Mouse (Mus musculus): ENCODE measurements around the gene Fam162b. TPM values are rescaled to one million over a fixed set of nuclear protein-coding genes. Genes with fewer than 3 reads are reported as not detected.

The Fam162b gene
- polyA plus RNA-seq (2016; fragmentation: Nextera tagmentation; extraction: Ambion mirVana), result 0.32 and 2.5 TPM in 2 replicates

GRCm38 (mm10) chr10:51590139-51590574 is at the start of gene Fam162b:
Gene Fam162b (minus strand): TSS chr10:51590517.
- peak; percentile 74 for DNase-seq (ENCODE audit: low spot score)
- 5% methylated on average over 19 of the region's 19 CpGs for WGBS
- H3K36me3 ChIP-seq, result no peaks in the 10 kb centered on the region
- H3K4me3 ChIP-seq, result peak within 1 kb of the TSS; percentile 54
- no peak within 1 kb of the TSS for H3K27ac ChIP-seq
- no peaks in the 10 kb centered on the region for H3K9me3 ChIP-seq
- H3K4me1 ChIP-seq, result peaks cover 4% of the 10 kb centered on the region; the same call in 1 of the 2 replicates
- H3K27me3 ChIP-seq (ENCODE audit: insufficient read depth, poor library complexity, severe bottlenecking), result peaks cover 23% of the 10 kb centered on the region

- Histone ChIP-seq H3K27ac (no peak within 1 kb of the TSS), H3K9me3 (no peaks in the 10 kb centered on the region), H3K4me3 (no peak within 1 kb of the TSS), H3K27me3 (ENCODE audit: insufficient read depth, poor library complexity, severe bottlenecking) (no peaks in the 10 kb centered on the region), H3K4me1 (no peaks in the 10 kb centered on the region), H3K36me3 (no peaks in the 10 kb centered on the region)
- WGBS, result 77% methylated on average over 8 of the region's 8 CpGs
- no peak for DNase-seq (ENCODE audit: low spot score)
Observed at GRCm38 (mm10) chr10:51631411-51632136, 41.3 kb upstream of the Fam162b start, which contains the start of gene Gprc6a. Gene Gprc6a (minus strand): TSS chr10:51631461.

DNA sequence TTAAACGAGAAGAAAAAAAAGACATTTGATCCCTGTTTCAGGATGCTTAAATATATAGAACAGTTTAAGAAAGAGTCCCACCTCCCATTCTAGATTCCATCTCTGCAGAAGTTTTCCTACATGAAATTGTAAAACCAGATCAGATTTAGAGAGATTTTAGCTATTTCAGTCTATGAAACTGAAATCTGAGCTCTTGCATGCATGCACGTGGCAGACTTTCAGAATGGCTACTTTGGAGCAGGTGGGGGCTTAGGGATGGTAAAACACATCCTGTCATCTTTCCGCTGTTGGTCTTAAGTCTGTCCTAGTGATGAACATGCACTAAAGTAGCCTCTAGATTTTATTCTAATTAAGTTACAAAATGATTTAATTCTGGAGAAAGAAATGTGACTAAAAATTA is 30.9 kb upstream of the Fam162b start:
- DNase-seq (ENCODE audit: low spot score), result no peak
- no peak overlapping the region for H3K4me3 ChIP-seq
- no peaks in the 10 kb centered on the region for H3K9me3 ChIP-seq
- H3K4me1 ChIP-seq, result peaks cover 9% of the 10 kb centered on the region; the same call in 1 of the 2 replicates
- H3K27me3 ChIP-seq (ENCODE audit: insufficient read depth, poor library complexity, severe bottlenecking), result no peaks in the 10 kb centered on the region
- WGBS, result 85% methylated on average over 3 of the region's 3 CpGs
- no peak overlapping the region for H3K27ac ChIP-seq
- no peaks in the 10 kb centered on the region for H3K36me3 ChIP-seq

DNA sequence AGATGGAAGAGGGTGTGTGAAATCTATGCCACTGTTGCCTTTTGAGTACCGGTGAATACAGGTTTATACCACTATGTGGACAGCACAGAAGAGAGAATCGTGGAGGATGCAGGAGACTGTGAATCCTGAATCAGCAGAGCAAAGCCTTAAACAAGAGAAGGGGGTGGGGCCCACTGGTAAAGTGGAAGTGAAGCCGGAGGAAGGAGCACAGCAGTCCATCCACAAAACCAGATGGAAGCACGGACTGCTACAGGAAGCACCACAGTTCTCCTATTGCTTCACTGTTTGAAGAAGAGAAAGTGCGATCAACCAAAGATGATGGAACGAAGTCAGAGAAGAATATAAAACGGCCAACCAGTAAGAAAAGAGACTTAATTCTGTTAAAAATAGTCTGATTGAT is 29.8 kb upstream of the Fam162b start:
- Histone ChIP-seq H3K4me3 (no peak overlapping the region), H3K9me3 (no peaks in the 10 kb centered on the region), H3K27me3 (ENCODE audit: insufficient read depth, poor library complexity, severe bottlenecking) (no peaks in the 10 kb centered on the region), H3K36me3 (no peaks in the 10 kb centered on the region), H3K27ac (no peak overlapping the region), H3K4me1 (peaks cover 9% of the 10 kb centered on the region; the same call in 1 of the 2 replicates)
- 64% methylated on average over 7 of the region's 7 CpGs for WGBS
- no peak for DNase-seq (ENCODE audit: low spot score)

DNA sequence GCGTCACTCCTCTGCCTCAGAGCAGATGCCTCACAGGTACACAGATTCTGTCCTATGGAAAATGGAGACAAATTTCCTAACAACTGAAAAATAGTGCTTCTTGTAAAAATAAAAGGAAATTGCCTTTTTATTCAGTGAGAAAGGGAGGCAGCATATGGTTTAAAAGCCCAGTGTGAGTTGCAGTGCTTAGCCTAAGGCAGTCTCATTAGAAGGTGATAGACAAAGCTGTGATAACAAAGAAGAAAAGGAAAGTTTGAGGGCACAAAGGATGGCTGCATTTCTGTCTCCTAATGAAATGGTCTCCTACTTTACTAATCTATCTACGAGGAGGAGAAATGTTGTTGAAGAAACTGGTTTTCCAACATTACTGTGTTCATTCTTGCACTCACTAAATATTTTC is 28.2 kb upstream of the Fam162b start:
- 61% methylated on average over 2 of the region's 2 CpGs for WGBS
- H3K27me3 ChIP-seq (ENCODE audit: insufficient read depth, poor library complexity, severe bottlenecking), result no peaks in the 10 kb centered on the region
- H3K36me3 ChIP-seq, result no peaks in the 10 kb centered on the region
- H3K9me3 ChIP-seq, result no peaks in the 10 kb centered on the region
- no peak overlapping the region for H3K27ac ChIP-seq
- peaks cover 13% of the 10 kb centered on the region for H3K4me1 ChIP-seq
- H3K4me3 ChIP-seq, result no peak overlapping the region
- no peak for DNase-seq (ENCODE audit: low spot score)

- WGBS, result 68% methylated on average over 11 of the region's 11 CpGs
- DNase-seq (ENCODE audit: low spot score), result no peak
- Histone ChIP-seq H3K9me3 (no peaks in the 10 kb centered on the region), H3K4me3 (no peak overlapping the region), H3K4me1 (peaks cover 22% of the 10 kb centered on the region), H3K36me3 (no peaks in the 10 kb centered on the region), H3K27me3 (ENCODE audit: insufficient read depth, poor library complexity, severe bottlenecking) (no peaks in the 10 kb centered on the region), H3K27ac (no peak overlapping the region)
Observed at GRCm38 (mm10) chr10:51614826-51615590, 24.7 kb upstream of the Fam162b start.

GRCm38 (mm10) chr10:51613421-51613820 is 23.1 kb upstream of the Fam162b start:
- Histone ChIP-seq H3K4me3 (no peak overlapping the region), H3K9me3 (no peaks in the 10 kb centered on the region), H3K36me3 (no peaks in the 10 kb centered on the region), H3K27me3 (ENCODE audit: insufficient read depth, poor library complexity, severe bottlenecking) (no peaks in the 10 kb centered on the region), H3K4me1 (peaks cover 15% of the 10 kb centered on the region), H3K27ac (no peak overlapping the region)
- peak; percentile 78 for DNase-seq (ENCODE audit: low spot score)
- WGBS, result 44% methylated on average over 3 of the region's 3 CpGs

- no peak for DNase-seq (ENCODE audit: low spot score)
- WGBS, result 67% methylated on average over 9 of the region's 9 CpGs
- Histone ChIP-seq H3K36me3 (no peaks in the 10 kb centered on the region), H3K27ac (no peak overlapping the region), H3K27me3 (ENCODE audit: insufficient read depth, poor library complexity, severe bottlenecking) (no peaks in the 10 kb centered on the region), H3K9me3 (no peaks in the 10 kb centered on the region), H3K4me3 (no peak overlapping the region), H3K4me1 (peaks cover 15% of the 10 kb centered on the region)
Observed at GRCm38 (mm10) chr10:51611969-51612682, 21.8 kb upstream of the Fam162b start.

- Histone ChIP-seq H3K27me3 (ENCODE audit: insufficient read depth, poor library complexity, severe bottlenecking) (no peaks in the 10 kb centered on the region), H3K4me1 (peaks cover 15% of the 10 kb centered on the region), H3K36me3 (no peaks in the 10 kb centered on the region), H3K9me3 (no peaks in the 10 kb centered on the region), H3K4me3 (no peak overlapping the region), H3K27ac (no peak overlapping the region)
- WGBS, result 77% methylated on average over 4 of the region's 4 CpGs
- DNase-seq (ENCODE audit: low spot score), result no peak
Observed at GRCm38 (mm10) chr10:51609741-51610425, 19.6 kb upstream of the Fam162b start.

- Histone ChIP-seq H3K36me3 (no peaks in the 10 kb centered on the region), H3K27me3 (ENCODE audit: insufficient read depth, poor library complexity, severe bottlenecking) (no peaks in the 10 kb centered on the region), H3K9me3 (no peaks in the 10 kb centered on the region), H3K4me1 (no peaks in the 10 kb centered on the region), H3K27ac (no peak overlapping the region), H3K4me3 (no peak overlapping the region)
- 77% methylated on average over 9 of the region's 9 CpGs for WGBS
- DNase-seq (ENCODE audit: low spot score), result no peak
Observed at GRCm38 (mm10) chr10:51596928-51597635, 6.8 kb upstream of the Fam162b start.

- Histone ChIP-seq H3K9me3 (no peaks in the 10 kb centered on the region), H3K27ac (no peak overlapping the region), H3K36me3 (no peaks in the 10 kb centered on the region), H3K4me3 (no peak overlapping the region), H3K27me3 (ENCODE audit: insufficient read depth, poor library complexity, severe bottlenecking) (peaks cover 10% of the 10 kb centered on the region; the same call in 1 of the 2 replicates), H3K4me1 (peaks cover under 1% of the 10 kb centered on the region; the same call in 1 of the 2 replicates)
- 43% methylated on average over 10 of the region's 10 CpGs for WGBS
- no peak for DNase-seq (ENCODE audit: low spot score)
Observed at GRCm38 (mm10) chr10:51595001-51595931, 4.9 kb upstream of the Fam162b start.
